Mouse (Mus musculus): ENCODE results near the gene Celf6.

The Celf6 gene

GRCm38 (mm10) chr9:59577844-59578504 lies at the start of gene Celf6:
TSS of gene Celf6 (plus strand) at chr9:59577917.
- in situ Hi-C loops (cut with MboI; ENCODE audit: unreplicated experiment in 2 of 2): loop anchor here in 1 of 2 experiments (25.0 kb wide), 2 partner anchors 384 to 1041 kb away; partner anchors contain the start of gene Nr2e3

- in situ Hi-C loops (cut with MboI; ENCODE audit: unreplicated experiment in 2 of 2): no loop called here
Measured at GRCm38 (mm10) chr9:59528274-59528673, 49.4 kb upstream of the Celf6 start.

GRCm38 (mm10) chr9:59531645-59532044 lies 46.1 kb upstream of the Celf6 start:
- in situ Hi-C loops (cut with MboI; ENCODE audit: unreplicated experiment in 2 of 2): no loop called here

- in situ Hi-C loops (cut with MboI; ENCODE audit: unreplicated experiment in 2 of 2): no loop called here
Measured at GRCm38 (mm10) chr9:59533422-59533821, 44.3 kb upstream of the Celf6 start.

DNA sequence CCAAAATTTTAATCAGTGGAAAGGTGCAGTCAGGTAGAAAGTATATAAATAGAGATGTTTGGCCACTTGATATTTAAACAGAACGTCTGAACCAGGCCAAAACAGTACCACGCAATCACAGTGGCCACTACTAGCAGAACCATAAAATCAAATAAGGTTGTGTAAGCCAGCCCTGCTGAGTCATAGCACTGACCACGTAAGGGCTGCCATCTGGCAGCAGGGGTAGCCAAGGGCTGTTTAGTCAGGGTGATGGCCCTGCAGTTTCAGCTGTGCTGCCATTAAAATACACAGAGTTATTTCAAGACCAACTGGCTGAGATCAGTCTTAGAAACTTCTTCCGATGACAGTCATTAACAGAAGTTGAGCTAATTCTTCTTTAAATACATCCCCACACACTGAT lies 43.8 kb upstream of the Celf6 start:
- in situ Hi-C loops (cut with MboI; ENCODE audit: unreplicated experiment in 2 of 2): no loop called here

GRCm38 (mm10) chr9:59537651-59538050 lies 40.1 kb upstream of the Celf6 start:
- in situ Hi-C loops (cut with MboI; ENCODE audit: unreplicated experiment in 2 of 2): no loop called here

- in situ Hi-C loops (cut with MboI; ENCODE audit: unreplicated experiment in 2 of 2): no loop called here
Measured at GRCm38 (mm10) chr9:59539441-59540137, 38.1 kb upstream of the Celf6 start, which contains the start of the genes Hexa and Tmem202. TSS of gene Hexa (plus strand) at chr9:59539540. TSS of gene Tmem202 (minus strand) at chr9:59539847.

- in situ Hi-C loops (cut with MboI; ENCODE audit: unreplicated experiment in 2 of 2): no loop called here
Measured at GRCm38 (mm10) chr9:59541617-59542016, 36.1 kb upstream of the Celf6 start.

GRCm38 (mm10) chr9:59542766-59543324 lies 34.9 kb upstream of the Celf6 start:
- in situ Hi-C loops (cut with MboI; ENCODE audit: unreplicated experiment in 2 of 2): no loop called here

- in situ Hi-C loops (cut with MboI; ENCODE audit: unreplicated experiment in 2 of 2): no loop called here
Measured at GRCm38 (mm10) chr9:59544739-59545138, 33.0 kb upstream of the Celf6 start.

DNA sequence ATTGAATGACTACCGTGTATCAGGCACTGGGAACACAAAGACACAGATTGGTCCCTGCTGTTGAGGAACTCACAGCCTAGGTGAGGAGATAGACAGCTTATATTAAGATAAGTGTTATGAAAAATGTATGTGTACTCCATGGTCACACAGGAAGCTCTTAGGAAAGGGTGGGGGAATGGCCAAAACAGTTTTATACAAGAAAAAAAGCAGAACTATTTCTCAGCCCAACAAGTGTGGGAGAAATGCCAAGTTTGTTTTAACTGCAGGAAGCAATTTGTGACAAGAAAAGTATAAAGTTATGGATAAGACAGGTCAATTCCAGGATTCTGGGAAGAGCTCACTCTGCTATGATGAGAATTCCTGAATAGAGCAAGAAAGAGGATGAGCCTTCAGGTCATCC lies 29.8 kb upstream of the Celf6 start:
- in situ Hi-C loops (cut with MboI; ENCODE audit: unreplicated experiment in 2 of 2): no loop called here

GRCm38 (mm10) chr9:59548961-59549487 lies 28.7 kb upstream of the Celf6 start:
- in situ Hi-C loops (cut with MboI; ENCODE audit: unreplicated experiment in 2 of 2): no loop called here

DNA sequence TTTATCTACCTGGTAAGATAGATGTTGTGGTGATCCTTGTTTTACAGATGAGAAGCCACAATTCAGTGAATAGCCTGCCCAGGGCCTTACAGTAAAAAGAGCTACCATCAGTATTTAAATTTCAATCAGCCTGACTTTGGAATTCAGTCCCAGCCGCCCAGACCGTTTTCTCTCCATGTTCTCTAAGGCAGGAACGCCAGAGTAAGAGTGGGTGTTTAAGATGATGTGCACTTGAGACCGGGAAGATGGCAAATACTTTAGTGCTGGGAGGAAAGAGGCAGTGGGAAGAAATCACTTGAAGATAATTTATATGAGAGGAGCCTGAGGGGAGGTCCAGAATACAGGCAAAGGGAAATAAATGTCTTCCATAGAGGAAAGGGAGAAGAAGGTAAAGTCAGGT lies 27.6 kb upstream of the Celf6 start:
- in situ Hi-C loops (cut with MboI; ENCODE audit: unreplicated experiment in 2 of 2): loop anchor here in 1 of 2 experiments (25.0 kb wide), 1 partner anchor 412 kb away; the partner anchor contains the start of gene Nr2e3

GRCm38 (mm10) chr9:59551017-59551416 lies 26.7 kb upstream of the Celf6 start:
- in situ Hi-C loops (cut with MboI; ENCODE audit: unreplicated experiment in 2 of 2): loop anchor here in 1 of 2 experiments (25.0 kb wide), 1 partner anchor 411 kb away; the partner anchor contains the start of gene Nr2e3

- in situ Hi-C loops (cut with MboI; ENCODE audit: unreplicated experiment in 2 of 2): loop anchor here in 1 of 2 experiments (25.0 kb wide), 1 partner anchor 411 kb away; the partner anchor contains the start of gene Nr2e3
Measured at GRCm38 (mm10) chr9:59551620-59552031, 26.1 kb upstream of the Celf6 start.

DNA sequence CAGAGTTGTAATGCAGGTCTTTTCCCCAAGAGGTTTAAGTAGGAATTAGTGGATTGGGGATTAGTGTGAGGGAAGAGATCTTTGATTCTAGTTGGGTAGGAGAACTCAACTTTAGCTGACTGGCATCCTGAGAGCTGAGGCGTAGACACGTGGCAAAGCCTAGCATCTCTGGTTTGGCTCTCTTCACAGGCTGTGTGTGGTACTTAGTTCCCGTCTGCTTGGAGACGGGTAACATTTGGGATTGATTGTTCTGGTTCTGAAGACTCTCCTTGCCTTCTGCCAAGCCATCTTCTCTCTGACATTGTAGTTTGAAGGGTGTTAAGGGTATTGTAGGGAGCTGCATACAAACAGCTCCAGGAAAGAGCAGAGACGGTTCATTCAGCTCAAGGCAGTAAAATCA lies 25.1 kb upstream of the Celf6 start:
- in situ Hi-C loops (cut with MboI; ENCODE audit: unreplicated experiment in 2 of 2): loop anchor here in 1 of 2 experiments (25.0 kb wide), 1 partner anchor 410 kb away; the partner anchor contains the start of gene Nr2e3

- in situ Hi-C loops (cut with MboI; ENCODE audit: unreplicated experiment in 2 of 2): loop anchor here in 1 of 2 experiments (25.0 kb wide), 1 partner anchor 409 kb away; the partner anchor contains the start of gene Nr2e3
Measured at GRCm38 (mm10) chr9:59553719-59554118, 24.0 kb upstream of the Celf6 start.

DNA sequence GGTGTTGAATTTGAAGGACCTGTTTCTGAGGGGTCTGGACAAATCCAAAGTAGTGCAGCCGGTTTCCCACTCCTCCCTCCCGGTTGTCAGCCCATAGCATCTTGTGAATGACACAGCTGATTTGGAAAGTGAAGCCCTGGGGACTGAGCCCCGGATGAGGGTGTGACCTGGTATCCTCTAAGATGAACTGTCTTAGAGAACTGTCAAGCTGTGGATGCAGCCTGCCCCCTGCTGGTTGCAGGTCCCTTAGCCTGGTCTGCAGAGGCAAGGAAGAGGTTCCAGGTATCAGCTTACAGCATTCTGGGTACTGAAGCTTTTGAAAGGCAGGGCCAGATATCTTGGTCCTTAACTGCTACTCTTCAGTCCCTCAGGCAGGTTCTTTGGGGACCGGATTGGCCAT lies 12.1 kb upstream of the Celf6 start:
- in situ Hi-C loops (cut with MboI; ENCODE audit: unreplicated experiment in 2 of 2): loop anchor here (5.0 to 25.0 kb wide), 3 partner anchors 107 to 397 kb away; partner anchors contain the start of gene Nr2e3 (in 1 of the 2)

GRCm38 (mm10) chr9:59567111-59567510 lies 10.6 kb upstream of the Celf6 start:
- in situ Hi-C loops (cut with MboI; ENCODE audit: unreplicated experiment in 2 of 2): loop anchor here (5.0 to 25.0 kb wide), 3 partner anchors 105 to 395 kb away; partner anchors contain the start of gene Nr2e3 (in 1 of the 2)

GRCm38 (mm10) chr9:59571852-59572251 lies 5.9 kb upstream of the Celf6 start:
- in situ Hi-C loops (cut with MboI; ENCODE audit: unreplicated experiment in 2 of 2): loop anchor here in 1 of 2 experiments (25.0 kb wide), 1 partner anchor 390 kb away; the partner anchor contains the start of gene Nr2e3
